Mouse (Mus musculus): ENCODE data around the gene Nup98.

GRCm38 (mm10) chr7:102102241-102102640 lies 107.7 kb downstream of the Nup98 start:
- no peak for TF ChIP-seq POLR2A (IDR thresholded peaks at IDR 0.05; ENCODE audit: borderline replicate concordance, control insufficient read depth, low read depth, low read length)
- TF ChIP-seq CTCF (IDR thresholded peaks at IDR 0.05; ENCODE audit: control insufficient read depth, insufficient read depth, low read length), result no peak

All from bone marrow, adult 2 months (tissue).